Mouse (Mus musculus) bone marrow macrophage, adult 2 months (primary cell): ENCODE measurements around the gene Tbr1.

ENCODE experiments used
- CTCF ChIP-seq: IDR thresholded peaks from 2 replicates; pipeline ENCODE4 v1.5.1; 2012; ENCODE audit warnings: low read depth, mild to moderate bottlenecking, low read length, moderate library complexity
- POLR2A ChIP-seq: IDR thresholded peaks from 2 replicates; pipeline ENCODE4 v1.6.1; 2012; ENCODE audit warnings: mild to moderate bottlenecking, low read depth, low read length, borderline replicate concordance

DNA sequence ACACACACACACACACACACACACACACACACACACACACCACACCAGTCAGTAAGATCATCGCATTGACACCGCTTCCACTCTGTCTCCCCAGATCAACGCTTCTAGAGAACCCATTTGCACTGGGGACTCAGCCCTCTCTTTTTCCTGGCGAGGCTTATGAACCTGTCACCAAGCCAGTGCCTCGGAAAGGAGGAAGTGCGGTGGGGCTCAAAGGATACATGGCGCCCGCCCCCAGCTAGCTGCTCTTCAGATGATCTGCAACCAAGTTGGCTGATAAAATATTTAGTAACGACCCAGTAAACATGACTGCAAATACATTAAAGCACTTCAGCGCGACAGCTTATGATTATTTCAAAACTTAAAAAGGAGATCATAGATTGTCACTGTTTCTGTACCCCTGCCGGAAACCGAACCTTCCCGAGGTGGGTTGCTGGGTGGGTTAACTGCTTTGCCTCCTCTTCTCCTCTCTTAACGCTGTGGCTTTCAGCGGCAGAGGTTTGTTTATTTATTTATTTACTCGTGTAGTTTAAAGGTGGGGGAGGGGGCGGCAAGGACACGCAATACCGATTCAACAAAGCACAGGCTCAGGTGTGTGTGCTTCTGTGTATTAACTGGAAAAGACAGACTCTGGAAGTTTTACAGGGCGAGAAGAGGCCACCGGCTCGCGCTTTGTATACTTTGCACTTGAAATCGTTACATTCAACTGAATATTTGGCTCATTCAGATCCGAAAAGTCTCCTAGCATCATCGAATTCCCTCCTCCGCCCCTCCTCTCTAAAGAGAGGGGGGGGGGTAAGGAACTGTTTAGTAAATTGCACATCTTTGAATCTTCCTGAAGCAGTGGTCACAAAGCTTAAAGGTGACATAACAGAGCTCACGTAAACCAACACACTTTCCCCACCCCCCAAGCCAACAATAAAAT, 975 bp downstream of the Tbr1 start:
- TF ChIP-seq CTCF (no peak), POLR2A (no peak)
